Mouse (Mus musculus): ENCODE data around the gene Tm4sf20. TPM values are rescaled to one million over a fixed set of nuclear protein-coding genes. Genes with fewer than 3 reads are reported as not detected.

Tm4sf20 gene
- polyA plus RNA-seq, 1 experiment from 2014 or later = not detected

Other genes with a start within 250 kb of the Tm4sf20 start
- gene Col4a4, start 181.6 kb downstream of the Tm4sf20 start, polyA plus RNA-seq (2015; fragmentation: Nextera tagmentation; extraction: Ambion mirVana) = 0.92 and 0.96 TPM in 2 replicates
- gene Col4a3, start 181.5 kb downstream of the Tm4sf20 start, polyA plus RNA-seq (2015; fragmentation: Nextera tagmentation; extraction: Ambion mirVana) = 0.74 and 0.76 TPM in 2 replicates
- 205 and 234 TPM in 2 replicates for gene Mff, start 43.6 kb downstream of the Tm4sf20 start, polyA plus RNA-seq (2015; fragmentation: Nextera tagmentation; extraction: Ambion mirVana)
- gene Gm47791, start 2.8 kb upstream of the Tm4sf20 start, polyA plus RNA-seq (2015; fragmentation: Nextera tagmentation; extraction: Ambion mirVana) = not detected in 2 replicates
- gene Agfg1, start 71.0 kb upstream of the Tm4sf20 start, polyA plus RNA-seq (2015; fragmentation: Nextera tagmentation; extraction: Ambion mirVana) = 25.4 and 30.8 TPM in 2 replicates
- gene A030005L19Rik, start 144.9 kb upstream of the Tm4sf20 start, polyA plus RNA-seq (2015; fragmentation: Nextera tagmentation; extraction: Ambion mirVana) = 0.26 TPM in 1 of 2 replicates, not detected in the other
- gene A030014E15Rik, start 156.5 kb upstream of the Tm4sf20 start, polyA plus RNA-seq (2015; fragmentation: Nextera tagmentation; extraction: Ambion mirVana) = not detected in 2 replicates
- not detected in 2 replicates for gene Gm6217, start 162.9 kb upstream of the Tm4sf20 start, polyA plus RNA-seq (2015; fragmentation: Nextera tagmentation; extraction: Ambion mirVana)
- not detected in 2 replicates for gene A030003K21Rik, start 174.9 kb upstream of the Tm4sf20 start, polyA plus RNA-seq (2015; fragmentation: Nextera tagmentation; extraction: Ambion mirVana)
- not detected in 2 replicates for gene Gm7544, start 187.6 kb upstream of the Tm4sf20 start, polyA plus RNA-seq (2015; fragmentation: Nextera tagmentation; extraction: Ambion mirVana)
- gene Gm47955, start 191.8 kb upstream of the Tm4sf20 start, polyA plus RNA-seq (2015; fragmentation: Nextera tagmentation; extraction: Ambion mirVana) = not detected in 2 replicates
- not detected in 2 replicates for gene Gm47959, start 232.1 kb upstream of the Tm4sf20 start, polyA plus RNA-seq (2015; fragmentation: Nextera tagmentation; extraction: Ambion mirVana)

Data from heart, embryonic 15.5 days (tissue).